Mouse (Mus musculus): Measurements from ENCODE around the gene Mylip. TPM values are rescaled to one million over a fixed set of nuclear protein-coding genes. Genes with fewer than 3 reads are reported as not detected.

Mylip gene
- total RNA-seq, 2 experiments from 2014 or later: 8.3 to 18.5 TPM

- peak overlapping the region; percentile 40 for H3K4me3 ChIP-seq
- no peak for DNase-seq
- no peak for TF ChIP-seq CTCF (IDR thresholded peaks at IDR 0.05)
- intact Hi-C loops (cut with DNase I): no loop called here
- H3K27ac ChIP-seq: peak overlapping the region; percentile 28
Measured at GRCm38 (mm10) chr13:45396724-45397123, 7.2 kb downstream of the Mylip start.

DNA sequence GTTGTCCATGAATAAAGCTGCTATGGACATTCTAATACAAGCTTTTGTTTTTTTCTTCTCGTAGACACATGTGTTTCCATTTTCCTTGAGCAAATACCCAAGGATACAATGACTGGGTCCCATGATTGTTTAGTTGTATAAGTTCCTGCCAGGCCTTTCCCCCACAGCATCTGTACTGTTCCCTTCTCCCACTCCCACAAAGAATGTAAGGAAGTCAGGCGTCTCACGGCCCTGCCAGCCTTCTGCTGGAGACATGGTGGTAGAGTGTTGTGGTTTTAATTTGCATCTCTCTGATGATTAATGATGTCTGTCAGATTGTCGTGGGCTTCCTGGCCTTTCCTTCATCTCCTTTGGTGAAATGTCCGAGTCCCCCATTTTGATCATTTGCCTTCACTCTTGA, 7.7 kb downstream of the Mylip start:
- no peak for TF ChIP-seq CTCF (IDR thresholded peaks at IDR 0.05)
- intact Hi-C loops (cut with DNase I): no loop called here
- H3K4me3 ChIP-seq: peak overlapping the region; percentile 40
- H3K27ac ChIP-seq: peak overlapping the region; percentile 28
- no peak for DNase-seq

- no peak for TF ChIP-seq CTCF (IDR thresholded peaks at IDR 0.05)
- intact Hi-C loops (cut with DNase I): no loop called here
- H3K27ac ChIP-seq: peak overlapping the region; percentile 25
- DNase-seq: no peak
- peak overlapping the region; percentile 40 for H3K4me3 ChIP-seq
Measured at GRCm38 (mm10) chr13:45397896-45398805, 8.6 kb downstream of the Mylip start.

GRCm38 (mm10) chr13:45400700-45401099, 11.2 kb downstream of the Mylip start:
- H3K27ac ChIP-seq: no peak overlapping the region; the same call in 1 of the 2 replicates
- no peak for DNase-seq
- TF ChIP-seq CTCF (IDR thresholded peaks at IDR 0.05): no peak

DNA sequence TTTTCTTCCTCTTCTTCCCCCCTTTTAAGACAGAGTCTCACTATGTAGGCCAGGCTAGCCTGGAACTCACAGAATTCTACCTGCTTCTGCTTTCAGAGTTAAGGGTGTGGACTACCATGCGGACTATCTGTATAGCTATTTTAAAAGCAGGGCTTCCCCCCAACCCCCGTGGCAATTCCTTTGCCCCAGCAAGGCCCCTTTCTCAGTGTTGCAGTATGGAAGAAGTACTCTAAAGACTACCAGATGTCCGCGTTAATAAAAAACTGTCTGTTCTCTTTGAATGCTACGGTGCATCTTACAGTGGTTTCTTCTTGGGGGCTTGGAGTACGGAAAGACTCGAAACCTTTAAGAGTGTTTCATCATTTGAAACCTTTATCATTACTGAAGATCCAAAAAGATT, 12.3 kb downstream of the Mylip start:
- no peak overlapping the region for H3K27ac ChIP-seq
- DNase-seq: no peak
- intact Hi-C loops (cut with DNase I): no loop called here
- TF ChIP-seq CTCF (IDR thresholded peaks at IDR 0.05): no peak
- no peak overlapping the region for H3K4me3 ChIP-seq

More at GRCm38 (mm10) chr13:45400700-45401099, 11.2 kb downstream of the Mylip start:
- intact Hi-C loops (cut with DNase I): no loop called here
- no peak overlapping the region for H3K4me3 ChIP-seq

DNA sequence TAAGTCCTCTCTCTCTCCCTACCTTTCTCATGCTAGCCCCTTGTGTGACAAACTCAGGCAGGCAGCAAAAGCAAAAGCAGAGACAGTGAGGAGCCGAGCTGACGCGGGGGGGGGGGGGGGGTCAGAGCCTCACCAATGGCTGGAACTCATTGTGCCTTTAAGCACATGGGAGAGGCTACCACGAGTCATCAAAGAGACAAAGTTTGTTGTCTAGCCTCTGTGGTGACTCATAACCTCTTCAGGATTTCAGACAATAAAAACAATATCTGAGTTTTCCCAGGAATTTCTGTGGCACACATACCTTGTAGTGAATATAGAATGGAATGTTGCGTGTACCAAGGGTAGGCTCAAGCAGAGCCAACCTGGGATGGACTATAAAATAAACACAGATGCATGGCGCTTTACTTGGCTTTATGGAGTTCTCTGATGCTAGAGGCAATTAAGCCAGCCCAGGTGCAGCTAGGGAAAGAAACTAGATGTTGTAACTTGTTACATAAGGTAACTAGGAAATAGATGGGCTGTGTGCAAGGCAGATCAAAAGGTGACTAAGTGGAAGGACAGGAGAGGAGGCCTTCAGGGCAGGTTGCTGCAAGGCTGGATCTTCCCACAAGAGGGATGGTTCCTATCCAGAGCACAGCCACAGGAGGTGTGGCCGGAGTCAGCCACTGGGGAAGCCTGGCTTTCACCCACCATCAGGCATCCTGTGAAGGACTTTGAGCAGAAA, 12.9 kb downstream of the Mylip start:
- DNase-seq: no peak
- H3K27ac ChIP-seq: no peak overlapping the region
- H3K4me3 ChIP-seq: no peak overlapping the region
- TF ChIP-seq CTCF (IDR thresholded peaks at IDR 0.05): no peak
- intact Hi-C loops (cut with DNase I): no loop called here

DNA sequence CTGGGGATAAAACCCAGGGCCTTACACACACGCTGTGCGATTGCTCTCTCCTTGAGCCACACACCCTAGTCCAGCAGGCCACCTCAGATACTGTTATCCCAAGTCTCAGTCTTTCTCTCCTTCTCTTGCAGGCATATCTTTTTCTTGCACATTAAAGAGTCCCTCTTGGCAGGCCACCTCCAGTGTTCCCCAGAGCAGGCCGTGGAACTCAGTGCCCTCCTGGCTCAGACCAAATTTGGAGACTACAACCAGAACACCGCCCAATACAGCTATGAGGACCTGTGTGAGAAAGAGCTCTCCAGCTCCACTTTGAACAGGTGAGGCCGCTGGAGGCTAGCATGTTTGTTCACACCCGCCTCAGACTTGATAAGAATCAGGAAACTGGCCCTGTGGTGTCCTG, 14.7 kb downstream of the Mylip start:
- no peak for TF ChIP-seq CTCF (IDR thresholded peaks at IDR 0.05)
- Histone ChIP-seq H3K4me3 (no peak overlapping the region), H3K27ac (no peak overlapping the region)
- intact Hi-C loops (cut with DNase I): no loop called here
- DNase-seq: no peak

DNA sequence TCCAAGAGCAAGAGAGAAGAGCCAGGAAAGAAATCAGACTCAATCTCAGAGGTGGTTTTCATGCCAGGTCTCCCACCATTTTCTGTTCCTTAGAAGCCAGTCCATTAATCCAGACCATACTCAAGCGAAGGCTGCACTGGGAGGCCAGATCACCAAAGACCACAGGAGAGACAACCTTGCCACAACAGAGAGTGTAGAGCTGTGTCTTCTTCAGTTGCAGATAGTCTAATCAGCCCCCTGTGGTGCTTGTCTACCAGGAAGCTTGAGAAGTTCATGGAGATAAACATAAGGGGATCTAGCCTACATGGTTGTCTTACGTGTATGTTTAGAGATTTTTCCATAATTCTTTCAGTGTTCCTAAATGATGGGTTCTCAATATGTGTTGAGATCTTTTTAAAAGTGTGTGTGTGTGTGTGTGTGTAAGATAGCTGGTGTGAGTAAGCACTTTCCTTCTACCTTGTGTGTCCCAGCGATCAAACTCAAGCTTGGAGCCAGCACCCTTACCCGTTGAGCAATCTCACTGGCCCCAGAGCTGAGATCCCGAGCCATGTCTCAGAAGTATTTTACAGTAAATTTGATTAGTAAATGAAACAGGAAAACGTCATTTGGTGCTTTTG, 15.8 kb downstream of the Mylip start:
- Histone ChIP-seq H3K4me3 (no peak overlapping the region), H3K27ac (no peak overlapping the region)
- intact Hi-C loops (cut with DNase I): no loop called here
- no peak for DNase-seq
- TF ChIP-seq CTCF (IDR thresholded peaks at IDR 0.05): no peak

GRCm38 (mm10) chr13:45406289-45406688, 16.7 kb downstream of the Mylip start:
- no peak for TF ChIP-seq CTCF (IDR thresholded peaks at IDR 0.05)
- Histone ChIP-seq H3K27ac (no peak overlapping the region), H3K4me3 (no peak overlapping the region)
- no peak for DNase-seq
- intact Hi-C loops (cut with DNase I): no loop called here

DNA sequence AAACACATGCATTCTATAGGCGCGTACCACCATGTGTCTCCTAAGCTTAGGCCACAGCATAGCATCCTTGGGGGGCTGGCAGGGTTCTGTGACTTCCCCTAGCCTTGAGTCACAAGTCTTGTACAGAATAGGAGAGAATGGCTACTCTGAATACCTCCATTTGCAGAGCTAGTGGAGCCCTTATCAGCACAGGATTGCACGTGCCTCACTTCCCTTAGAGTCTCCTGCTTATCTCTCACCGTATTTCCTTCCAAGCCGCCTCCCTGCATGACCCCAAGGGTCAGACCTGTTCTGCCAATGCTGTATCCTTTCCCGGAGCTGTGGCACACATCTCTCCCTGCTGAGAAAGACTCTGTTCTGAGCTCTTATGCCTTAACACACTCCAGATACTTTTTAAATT, 17.2 kb downstream of the Mylip start:
- intact Hi-C loops (cut with DNase I): no loop called here
- TF ChIP-seq CTCF (IDR thresholded peaks at IDR 0.05): no peak

DNA sequence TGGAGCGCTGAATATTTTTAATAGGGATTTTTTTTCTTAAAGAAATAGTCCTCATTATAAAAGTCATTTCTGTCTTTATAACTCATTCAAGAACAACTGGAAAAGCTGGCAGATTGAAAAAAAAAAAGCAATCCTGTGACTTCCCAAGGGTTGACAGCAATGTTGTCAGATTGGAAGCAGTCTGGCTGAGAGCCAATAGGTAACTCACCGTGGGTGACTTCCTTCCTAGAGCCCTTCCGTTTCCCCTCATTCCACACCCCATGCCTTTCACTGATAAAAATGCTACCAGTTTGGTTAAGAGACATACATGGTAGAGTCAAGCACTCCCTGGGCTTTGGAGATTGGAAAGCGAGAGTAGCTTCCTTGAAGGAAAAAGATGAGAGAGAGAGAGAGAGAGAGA, 21.4 kb downstream of the Mylip start:
- Histone ChIP-seq H3K4me3 (no peak overlapping the region), H3K27ac (no peak overlapping the region)
- no peak for DNase-seq
- no peak for TF ChIP-seq CTCF (IDR thresholded peaks at IDR 0.05)
- intact Hi-C loops (cut with DNase I): no loop called here

More for the DNA sequence above, 17.2 kb downstream of the Mylip start:
- Histone ChIP-seq H3K27ac (no peak overlapping the region), H3K4me3 (no peak overlapping the region)
- no peak for DNase-seq

- intact Hi-C loops (cut with DNase I): no loop called here
- TF ChIP-seq CTCF (IDR thresholded peaks at IDR 0.05): no peak
- H3K4me3 ChIP-seq: no peak overlapping the region
Measured at GRCm38 (mm10) chr13:45413066-45413465, 23.5 kb downstream of the Mylip start.

DNA sequence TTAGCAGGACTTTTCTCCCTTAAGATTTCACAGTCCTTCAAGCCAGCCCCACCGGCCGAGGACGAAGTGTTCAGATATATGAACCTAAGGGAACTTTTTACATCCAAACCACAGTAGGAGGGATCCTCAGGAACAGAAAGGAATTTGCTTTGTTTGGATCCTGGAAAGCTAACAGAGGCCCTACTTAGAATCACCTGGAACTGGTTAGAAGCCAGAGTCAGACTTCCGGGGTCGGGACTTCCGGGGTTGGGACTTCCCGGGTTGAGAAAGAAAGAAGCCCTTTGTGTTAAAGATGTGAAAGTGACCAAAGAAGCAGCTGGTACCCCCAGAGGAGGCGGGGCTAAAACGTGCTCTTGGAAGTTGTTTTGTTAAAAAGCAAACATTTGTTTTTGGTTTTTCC, 24.5 kb downstream of the Mylip start:
- intact Hi-C loops (cut with DNase I): no loop called here
- no peak for TF ChIP-seq CTCF (IDR thresholded peaks at IDR 0.05)
- no peak for DNase-seq
- Histone ChIP-seq H3K27ac (no peak overlapping the region), H3K4me3 (no peak overlapping the region)

More at GRCm38 (mm10) chr13:45413066-45413465, 23.5 kb downstream of the Mylip start:
- DNase-seq: no peak
- no peak overlapping the region for H3K27ac ChIP-seq
